Mouse (Mus musculus): ENCODE results near the gene Kcnj14. TPM values are rescaled to one million over a fixed set of nuclear protein-coding genes. Genes with fewer than 3 reads are reported as not detected.

The Kcnj14 gene
- polyA plus RNA-seq, 1 experiment from 2014 or later: 0.74 TPM

GRCm38 (mm10) chr7:45771101-45771500 lies 53.5 kb downstream of the Kcnj14 start:
- no peak overlapping the region for H3K9ac ChIP-seq (ENCODE audit: low read depth, low read length)
- no peaks in the 10 kb centered on the region; the same call in 1 of the 2 replicates for H3K27me3 ChIP-seq (replicated peaks; ENCODE audit: control insufficient read depth, insufficient read depth, low read length)
- 63% methylated on average over 4 of the region's 4 CpGs for WGBS
- H3K4me3 ChIP-seq (ENCODE audit: low read depth, low read length): no peak overlapping the region
- no peak overlapping the region for H3K4me2 ChIP-seq
- H3K4me1 ChIP-seq (replicated peaks; ENCODE audit: control insufficient read depth, insufficient read depth, low read length): no peaks in the 10 kb centered on the region
- H3K9me3 ChIP-seq (ENCODE audit: control insufficient read depth, low read length): no peaks in the 10 kb centered on the region
- H3K27ac ChIP-seq (ENCODE audit: low read depth, low read length): no peak overlapping the region
- no peak for DNase-seq (ENCODE audit: low spot score)
- H3K36me3 ChIP-seq (ENCODE audit: control insufficient read depth, insufficient read depth, low read length): no peaks in the 10 kb centered on the region
- no peak for ATAC-seq (replicated peaks; ENCODE audit: low FRiP score)

GRCm38 (mm10) chr7:45770427-45771082 lies 54.0 kb downstream of the Kcnj14 start:
- no peaks in the 10 kb centered on the region for H3K9me3 ChIP-seq (ENCODE audit: control insufficient read depth, low read length)
- H3K36me3 ChIP-seq (ENCODE audit: control insufficient read depth, insufficient read depth, low read length): no peaks in the 10 kb centered on the region
- DNase-seq (ENCODE audit: low spot score) (no peak), ATAC-seq (replicated peaks; ENCODE audit: low FRiP score) (0 out of 2 replicates have a peak, but pooled peaks have one; percentile 15)
- H3K27me3 ChIP-seq (replicated peaks; ENCODE audit: control insufficient read depth, insufficient read depth, low read length): no peaks in the 10 kb centered on the region; the same call in 1 of the 2 replicates
- H3K4me2 ChIP-seq: no peak overlapping the region
- H3K27ac ChIP-seq (ENCODE audit: low read depth, low read length): no peak overlapping the region
- no peak overlapping the region for H3K4me3 ChIP-seq (ENCODE audit: low read depth, low read length)
- H3K4me1 ChIP-seq (replicated peaks; ENCODE audit: control insufficient read depth, insufficient read depth, low read length): no peaks in the 10 kb centered on the region
- 61% methylated on average over 8 of the region's 8 CpGs for WGBS
- H3K9ac ChIP-seq (ENCODE audit: low read depth, low read length): no peak overlapping the region

GRCm38 (mm10) chr7:45767500-45767899 lies 57.1 kb downstream of the Kcnj14 start:
- Histone ChIP-seq H3K9me3 (ENCODE audit: control insufficient read depth, low read length) (no peaks in the 10 kb centered on the region), H3K9ac (ENCODE audit: low read depth, low read length) (no peak overlapping the region), H3K4me1 (replicated peaks; ENCODE audit: control insufficient read depth, insufficient read depth, low read length) (no peaks in the 10 kb centered on the region), H3K27ac (ENCODE audit: low read depth, low read length) (no peak overlapping the region), H3K36me3 (ENCODE audit: control insufficient read depth, insufficient read depth, low read length) (no peaks in the 10 kb centered on the region), H3K4me3 (ENCODE audit: low read depth, low read length) (no peak overlapping the region), H3K27me3 (replicated peaks; ENCODE audit: control insufficient read depth, insufficient read depth, low read length) (no peaks in the 10 kb centered on the region), H3K4me2 (no peak overlapping the region)
- 85% methylated on average over 6 of the region's 6 CpGs for WGBS
- ATAC-seq (replicated peaks; ENCODE audit: low FRiP score) (no peak), DNase-seq (ENCODE audit: low spot score) (no peak)

- ATAC-seq (replicated peaks; ENCODE audit: low FRiP score) (no peak), DNase-seq (ENCODE audit: low spot score) (no peak)
These were observed 57.8 kb downstream of the Kcnj14 start for GRCm38 (mm10) chr7:45766764-45767163.

More at GRCm38 (mm10) chr7:45766764-45767163, 57.8 kb downstream of the Kcnj14 start:
- H3K27me3 ChIP-seq (replicated peaks; ENCODE audit: control insufficient read depth, insufficient read depth, low read length): no peaks in the 10 kb centered on the region
- no peaks in the 10 kb centered on the region for H3K36me3 ChIP-seq (ENCODE audit: control insufficient read depth, insufficient read depth, low read length)
- 50% methylated on average over 8 of the region's 8 CpGs for WGBS
- H3K27ac ChIP-seq (ENCODE audit: low read depth, low read length): no peak overlapping the region
- H3K4me2 ChIP-seq: no peak overlapping the region
- H3K4me3 ChIP-seq (ENCODE audit: low read depth, low read length): no peak overlapping the region
- no peak overlapping the region for H3K9ac ChIP-seq (ENCODE audit: low read depth, low read length)
- H3K9me3 ChIP-seq (ENCODE audit: control insufficient read depth, low read length): no peaks in the 10 kb centered on the region
- no peaks in the 10 kb centered on the region for H3K4me1 ChIP-seq (replicated peaks; ENCODE audit: control insufficient read depth, insufficient read depth, low read length)

Other genes with a start within 250 kb of the Kcnj14 start
- 0.23 TPM in 1 of 2 replicates, not detected in the other for gene Fgf21, start 209.3 kb downstream of the Kcnj14 start, polyA plus RNA-seq (2014; fragmentation: Nextera tagmentation; extraction: Ambion mirVana)
- gene Fut1, start 207.5 kb downstream of the Kcnj14 start, polyA plus RNA-seq (2014; fragmentation: Nextera tagmentation; extraction: Ambion mirVana): not detected in 2 replicates
- 0.21 and 0.22 TPM in 2 replicates for gene Izumo1, start 203.0 kb downstream of the Kcnj14 start, polyA plus RNA-seq (2014; fragmentation: Nextera tagmentation; extraction: Ambion mirVana)
- gene Rasip1, start 197.3 kb downstream of the Kcnj14 start, polyA plus RNA-seq (2014; fragmentation: Nextera tagmentation; extraction: Ambion mirVana): 8.0 and 9.3 TPM in 2 replicates
- gene Mamstr, start 184.8 kb downstream of the Kcnj14 start, polyA plus RNA-seq (2014; fragmentation: Nextera tagmentation; extraction: Ambion mirVana): 0.69 and 0.73 TPM in 2 replicates
- gene Fut2, start 158.4 kb downstream of the Kcnj14 start, polyA plus RNA-seq (2014; fragmentation: Nextera tagmentation; extraction: Ambion mirVana): 0.08 TPM in 1 of 2 replicates, not detected in the other
- 0.23 TPM in 1 of 2 replicates, not detected in the other for gene Ntn5, start 140.8 kb downstream of the Kcnj14 start, polyA plus RNA-seq (2014; fragmentation: Nextera tagmentation; extraction: Ambion mirVana)
- 0.30 and 0.33 TPM in 2 replicates for gene Sec1, start 130.4 kb downstream of the Kcnj14 start, polyA plus RNA-seq (2014; fragmentation: Nextera tagmentation; extraction: Ambion mirVana)
- gene Car11, start 124.9 kb downstream of the Kcnj14 start, polyA plus RNA-seq (2014; fragmentation: Nextera tagmentation; extraction: Ambion mirVana): 1.0 and 1.2 TPM in 2 replicates
- 1.8 and 1.9 TPM in 2 replicates for gene Dbp, start 119.7 kb downstream of the Kcnj14 start, polyA plus RNA-seq (2014; fragmentation: Nextera tagmentation; extraction: Ambion mirVana)
- 1,405 and 1,469 TPM in 2 replicates for gene Rpl18, start 109.3 kb downstream of the Kcnj14 start, polyA plus RNA-seq (2014; fragmentation: Nextera tagmentation; extraction: Ambion mirVana)
- 24.2 and 25.6 TPM in 2 replicates for gene Sphk2, start 106.8 kb downstream of the Kcnj14 start, polyA plus RNA-seq (2014; fragmentation: Nextera tagmentation; extraction: Ambion mirVana)
- 0.77 and 1.1 TPM in 2 replicates for gene Fam83e, start 103.6 kb downstream of the Kcnj14 start, polyA plus RNA-seq (2014; fragmentation: Nextera tagmentation; extraction: Ambion mirVana)
- gene Spaca4, start 99.0 kb downstream of the Kcnj14 start, polyA plus RNA-seq (2014; fragmentation: Nextera tagmentation; extraction: Ambion mirVana): not detected in 2 replicates
- gene Lmtk3, start 41.0 kb downstream of the Kcnj14 start, polyA plus RNA-seq (2014; fragmentation: Nextera tagmentation; extraction: Ambion mirVana): 0.30 and 0.45 TPM in 2 replicates
- 0.65 and 0.70 TPM in 2 replicates for gene Sult2b1, start 40.1 kb downstream of the Kcnj14 start, polyA plus RNA-seq (2014; fragmentation: Nextera tagmentation; extraction: Ambion mirVana)
- 67.2 and 69.1 TPM in 2 replicates for gene Cyth2, start 10.2 kb downstream of the Kcnj14 start, polyA plus RNA-seq (2014; fragmentation: Nextera tagmentation; extraction: Ambion mirVana)
- 101 and 106 TPM in 2 replicates for gene Grwd1, start 6.2 kb upstream of the Kcnj14 start, polyA plus RNA-seq (2014; fragmentation: Nextera tagmentation; extraction: Ambion mirVana)
- gene Kdelr1, start 48.0 kb upstream of the Kcnj14 start, polyA plus RNA-seq (2014; fragmentation: Nextera tagmentation; extraction: Ambion mirVana): 54.8 and 60.7 TPM in 2 replicates
- gene Grin2d, start 53.6 kb upstream of the Kcnj14 start, polyA plus RNA-seq (2014; fragmentation: Nextera tagmentation; extraction: Ambion mirVana): 0.13 and 0.23 TPM in 2 replicates
- gene Syngr4, start 71.9 kb upstream of the Kcnj14 start, polyA plus RNA-seq (2014; fragmentation: Nextera tagmentation; extraction: Ambion mirVana): 1.0 and 1.3 TPM in 2 replicates
- 4.0 and 5.8 TPM in 2 replicates for gene Tmem143, start 72.2 kb upstream of the Kcnj14 start, polyA plus RNA-seq (2014; fragmentation: Nextera tagmentation; extraction: Ambion mirVana)
- gene Emp3, start 96.6 kb upstream of the Kcnj14 start, polyA plus RNA-seq (2014; fragmentation: Nextera tagmentation; extraction: Ambion mirVana): 91.8 and 99.6 TPM in 2 replicates
- gene Ccdc114, start 99.3 kb upstream of the Kcnj14 start, polyA plus RNA-seq (2014; fragmentation: Nextera tagmentation; extraction: Ambion mirVana): 2.4 and 4.3 TPM in 2 replicates
- 5.2 and 5.4 TPM in 2 replicates for gene Abcc6, start 205.5 kb upstream of the Kcnj14 start, polyA plus RNA-seq (2014; fragmentation: Nextera tagmentation; extraction: Ambion mirVana)
- gene Nomo1, start 208.9 kb upstream of the Kcnj14 start, polyA plus RNA-seq (2014; fragmentation: Nextera tagmentation; extraction: Ambion mirVana): 45.5 and 47.6 TPM in 2 replicates